Mouse (Mus musculus) bone marrow, adult 2 months (tissue): ENCODE data around the gene Luzp1.

ENCODE experiments used
- CTCF ChIP-seq: fragments of 200-500 bp; IDR thresholded peaks from 2 replicates; pipeline ENCODE4 v1.5.1; 2011; ENCODE audit warnings: low read length, control low read depth; ENCODE audit not compliant: control insufficient read depth, insufficient read depth
- POLR2A ChIP-seq: fragments of 200-500 bp; IDR thresholded peaks from 2 replicates; pipeline ENCODE4 v1.6.1; 2011; ENCODE audit warnings: low read depth, mild to moderate bottlenecking, control low read depth, low read length, borderline replicate concordance; ENCODE audit not compliant: control insufficient read depth

- TF ChIP-seq CTCF (no peak), POLR2A (no peak)
Measured at GRCm38 (mm10) chr4:136569998-136570397, 100.4 kb downstream of the Luzp1 start.
